Mouse (Mus musculus) T-helper 17 cell (primary cell): ENCODE measurements around the gene C1galt1c1.

Experiments
- in situ Hi-C, 2 experiments: fragments of 300-600 bp; cut with MboI, MseI; formaldehyde crosslinking; loops; 1 replicate in 1 of 2; 2 replicates in 1 of 2; pipeline ENCODE4 v1.15.1; 2025; ENCODE audit warnings: high pct_unique_total_duplicates in 2 of 2

The C1galt1c1 gene

DNA sequence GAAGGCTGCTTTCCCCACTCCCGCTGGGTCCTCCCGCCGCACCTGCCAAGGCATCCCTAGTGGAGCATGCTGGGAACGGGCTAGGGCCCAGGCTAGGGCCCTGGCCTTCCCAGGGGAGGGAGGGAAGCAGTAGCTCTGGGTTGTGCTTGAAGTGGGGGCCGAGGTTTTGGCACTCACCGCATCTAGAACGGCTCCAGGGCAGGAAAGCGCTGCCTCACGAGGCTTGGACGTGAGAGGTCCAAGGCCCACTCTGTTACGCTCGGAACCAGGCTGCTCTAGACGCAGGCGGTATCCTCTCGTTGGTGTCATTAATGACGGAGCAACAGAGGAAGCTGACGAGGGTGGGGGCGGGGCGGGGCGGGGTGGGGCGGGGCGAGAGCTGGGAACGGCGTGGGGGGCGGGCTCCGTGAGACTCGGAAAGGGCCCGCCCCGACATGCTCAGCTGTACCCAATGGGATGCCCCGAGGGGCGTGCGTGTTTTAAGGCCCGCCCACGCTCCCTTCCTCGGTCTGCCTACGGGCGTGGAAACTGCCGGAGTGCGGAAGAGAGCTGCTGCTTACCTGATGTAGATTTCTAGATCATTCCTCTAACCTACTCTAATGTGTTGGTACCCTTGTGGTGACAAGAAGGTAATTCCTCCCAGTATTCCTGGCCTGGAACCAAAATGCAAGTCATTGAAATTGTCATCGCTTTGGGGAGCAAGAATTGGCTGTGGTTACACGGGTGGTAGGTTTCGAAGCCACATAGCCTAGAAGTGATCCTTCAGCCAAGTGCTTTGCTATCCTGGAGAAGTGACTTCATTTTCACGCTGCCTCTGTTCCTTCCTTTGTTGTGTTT is at the start of gene C1galt1c1:
C1galt1c1 (minus strand) TSS at position 287 of the 837 bp plus-strand sequence.
- in situ Hi-C loops: loop anchor here in 1 of 2 experiments (5.0 kb wide), 1 partner anchor 448 kb away; the partner anchor contains the start of gene Zbtb33

DNA sequence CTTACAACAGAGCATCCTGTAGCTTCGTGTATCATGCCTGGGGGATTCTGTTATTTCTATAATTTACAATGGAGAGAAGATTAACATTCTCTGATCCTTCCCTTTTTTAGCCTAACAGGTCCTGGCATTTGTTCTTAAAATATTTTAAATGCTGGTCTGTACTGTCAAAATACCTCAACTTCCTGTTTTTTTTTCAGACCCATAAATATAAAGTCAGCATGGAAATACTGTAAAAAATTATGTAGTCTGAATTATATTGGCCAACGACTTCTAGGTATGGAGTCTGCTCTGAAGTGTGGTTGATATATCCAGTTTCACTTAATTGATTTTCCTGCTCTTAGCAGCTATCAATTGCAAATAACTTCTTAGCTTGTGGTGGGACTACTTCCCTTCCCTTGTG is 47.1 kb upstream of the C1galt1c1 start:
- in situ Hi-C loops: no loop called here

DNA sequence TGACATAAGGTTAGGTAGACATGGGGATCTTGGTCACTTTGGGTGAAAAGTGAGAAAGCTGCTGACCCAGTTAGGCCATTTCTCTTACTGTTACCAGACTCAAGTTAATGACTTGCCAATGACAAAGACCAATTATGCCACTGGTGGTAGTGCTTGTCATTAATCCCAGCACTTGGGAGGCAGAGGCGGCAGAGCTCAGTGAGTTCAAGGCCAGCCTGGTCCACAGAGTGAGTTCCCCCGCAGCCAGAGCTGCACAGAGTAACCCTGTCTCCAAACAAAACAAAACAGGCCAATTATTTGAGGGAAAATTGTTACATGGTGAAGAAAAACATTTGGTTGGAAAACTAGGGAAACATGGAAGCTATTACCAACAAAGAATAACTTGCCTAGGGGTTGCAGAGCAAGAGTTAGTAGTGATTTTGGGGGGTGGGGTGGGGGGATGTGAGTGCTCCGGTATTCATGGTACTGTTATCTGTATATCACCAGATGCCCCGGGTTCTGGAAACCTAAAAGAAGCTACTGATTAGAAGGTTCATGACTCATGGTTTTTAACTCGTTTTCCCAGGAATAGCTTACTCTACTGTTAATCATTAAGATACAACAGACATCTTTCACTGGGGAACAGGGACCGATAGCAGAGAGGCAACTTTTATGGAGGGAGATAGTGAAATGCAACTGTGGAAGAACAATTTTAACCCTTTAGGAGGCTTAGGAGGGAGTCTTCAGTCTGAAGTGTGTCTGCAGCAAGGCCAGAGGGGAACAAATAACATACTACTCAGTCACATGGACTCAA is 34.4 kb upstream of the C1galt1c1 start:
- in situ Hi-C loops: no loop called here

DNA sequence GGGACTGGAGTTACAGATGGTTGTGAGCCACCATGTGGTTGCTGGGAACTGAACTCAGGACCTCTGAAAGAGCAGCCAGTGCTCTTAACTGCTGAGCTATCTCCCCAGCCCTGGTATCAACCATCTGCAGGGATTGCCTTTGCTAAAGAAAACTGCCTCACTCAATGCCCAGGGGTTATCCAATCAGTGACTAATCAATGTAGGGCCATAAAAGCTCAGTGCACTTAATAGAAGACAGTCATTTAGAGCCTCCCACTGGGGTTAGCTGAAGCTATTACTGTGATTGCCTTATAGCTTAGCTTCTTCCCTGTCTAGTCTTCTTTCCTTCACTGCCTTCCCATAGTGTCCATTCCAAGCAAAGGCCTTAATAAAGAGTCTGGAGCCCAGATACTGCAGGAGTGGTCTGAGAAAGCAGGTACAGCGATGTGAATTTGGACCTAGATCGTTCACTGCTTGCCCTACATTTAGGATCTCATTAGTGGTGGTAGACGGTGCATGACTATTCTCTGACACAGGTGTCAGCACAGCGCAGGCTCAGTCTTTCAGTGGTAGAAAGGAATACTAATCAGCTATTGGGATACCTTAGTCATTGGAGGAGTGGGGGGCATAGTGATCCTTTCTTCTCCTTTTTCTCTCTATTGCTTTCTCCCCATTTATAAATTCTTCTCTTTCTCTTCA is 21.5 kb upstream of the C1galt1c1 start:
- in situ Hi-C loops: loop anchor here in 1 of 2 experiments (5.0 kb wide), 1 partner anchor 149 kb away; no protein-coding TSS in a partner anchor

DNA sequence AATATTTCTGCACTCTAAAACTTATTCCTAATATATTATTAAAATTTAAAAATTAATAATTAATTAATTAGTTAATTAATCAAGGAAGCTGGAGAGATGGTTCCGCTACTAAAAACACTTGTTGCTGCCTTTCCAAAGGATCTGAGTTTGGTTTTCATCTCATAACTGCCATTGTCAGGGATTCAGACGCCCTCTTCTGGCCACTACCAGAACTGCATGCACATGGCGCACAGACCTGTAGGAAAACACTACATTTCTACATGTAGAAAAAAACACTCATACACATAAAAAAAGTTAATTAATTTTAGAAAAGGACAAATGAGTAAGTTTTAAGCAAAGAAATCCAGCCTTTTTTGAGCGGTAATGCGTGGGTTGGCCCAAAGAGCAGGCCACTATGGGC is 19.8 kb upstream of the C1galt1c1 start:
- in situ Hi-C loops: loop anchor here in 1 of 2 experiments (5.0 kb wide), 1 partner anchor 147 kb away; no protein-coding TSS in a partner anchor

DNA sequence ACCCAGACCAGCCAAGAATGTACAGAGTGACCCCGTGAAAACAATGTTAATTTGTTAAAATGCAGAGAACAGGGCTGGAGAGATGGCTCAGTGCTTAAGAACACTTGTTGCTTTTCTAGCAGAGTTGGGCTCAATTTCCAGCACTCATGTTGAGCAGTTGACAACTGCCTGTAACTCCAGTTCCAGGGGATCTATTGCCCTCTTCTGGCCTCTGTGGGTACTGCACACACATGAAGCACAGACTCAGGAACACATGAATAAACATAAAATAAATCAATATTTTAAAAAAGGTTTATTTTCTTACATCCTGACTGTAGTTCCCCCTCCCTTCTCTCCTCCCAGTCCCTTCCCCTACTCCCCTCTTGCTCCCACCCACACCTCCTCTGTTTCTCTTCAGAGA is 18.3 kb upstream of the C1galt1c1 start:
- in situ Hi-C loops: no loop called here

DNA sequence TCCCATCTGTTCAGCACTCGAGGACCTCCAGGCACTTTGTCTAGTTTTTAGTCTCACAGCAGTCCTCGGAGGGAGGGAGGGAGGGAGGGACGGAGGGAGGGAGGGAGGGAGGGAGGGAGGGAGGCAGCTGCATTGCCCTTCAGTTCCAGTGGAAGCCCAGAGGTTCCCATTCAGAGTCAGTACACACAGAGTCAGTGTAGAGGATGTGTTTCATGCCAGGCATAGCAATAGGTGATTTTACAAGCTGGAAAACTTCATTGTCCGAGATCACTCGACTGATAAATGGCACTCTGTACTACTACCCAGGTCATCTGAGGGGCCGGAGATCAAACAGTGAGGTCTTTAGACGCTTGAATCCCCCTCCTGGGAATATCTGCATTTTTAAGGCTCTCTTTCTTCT is 16.3 kb upstream of the C1galt1c1 start:
- in situ Hi-C loops: no loop called here

DNA sequence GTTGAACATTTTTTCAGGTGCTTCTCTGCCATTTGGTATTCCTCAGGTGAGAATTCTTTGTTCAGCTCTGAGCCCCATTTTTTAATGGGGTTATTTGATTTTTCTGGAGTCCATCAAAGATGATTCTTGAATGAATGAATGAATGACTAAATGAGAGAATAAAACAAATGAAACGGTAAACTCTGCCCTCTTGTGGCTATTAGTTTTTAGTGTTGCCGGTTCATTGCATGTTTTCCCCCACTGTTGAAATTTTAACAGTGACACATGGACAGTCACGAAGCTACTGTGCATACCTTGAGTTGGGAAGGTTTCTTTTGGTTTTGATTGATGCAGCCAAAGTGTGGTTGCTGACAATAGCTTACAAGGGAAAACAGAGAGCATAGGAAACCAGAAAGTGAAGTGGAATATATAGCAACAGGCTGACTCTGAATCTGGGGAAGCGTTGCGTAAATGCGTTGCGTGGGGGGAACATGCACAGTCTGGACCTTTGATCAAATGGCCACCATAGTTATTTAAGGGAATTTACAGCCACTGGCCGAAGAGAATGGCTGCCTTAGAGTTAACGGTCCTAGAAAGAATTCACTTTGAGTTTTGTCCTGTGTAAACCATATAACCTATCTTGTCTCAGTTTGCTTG is 15.6 kb upstream of the C1galt1c1 start:
- in situ Hi-C loops: no loop called here

DNA sequence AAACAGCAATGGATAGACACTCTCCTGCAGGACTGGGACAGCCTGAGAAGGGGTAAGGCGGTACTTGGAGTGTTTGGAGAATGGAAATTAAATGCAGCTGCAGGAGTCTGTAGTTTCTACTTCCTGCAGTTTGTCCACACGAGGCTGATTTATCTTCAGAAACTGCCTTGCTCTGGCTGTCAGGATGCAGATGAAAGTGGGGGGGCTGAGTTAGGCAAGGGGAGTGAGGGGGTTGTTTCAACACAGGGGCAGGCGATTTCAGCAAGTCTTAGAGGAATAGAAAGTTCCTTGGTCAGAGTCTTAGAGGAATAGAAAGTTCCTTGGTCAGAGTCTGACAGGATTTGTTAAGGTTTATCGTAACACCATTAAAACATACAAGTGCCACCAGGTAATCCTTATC is 7.3 kb upstream of the C1galt1c1 start:
- in situ Hi-C loops: no loop called here

DNA sequence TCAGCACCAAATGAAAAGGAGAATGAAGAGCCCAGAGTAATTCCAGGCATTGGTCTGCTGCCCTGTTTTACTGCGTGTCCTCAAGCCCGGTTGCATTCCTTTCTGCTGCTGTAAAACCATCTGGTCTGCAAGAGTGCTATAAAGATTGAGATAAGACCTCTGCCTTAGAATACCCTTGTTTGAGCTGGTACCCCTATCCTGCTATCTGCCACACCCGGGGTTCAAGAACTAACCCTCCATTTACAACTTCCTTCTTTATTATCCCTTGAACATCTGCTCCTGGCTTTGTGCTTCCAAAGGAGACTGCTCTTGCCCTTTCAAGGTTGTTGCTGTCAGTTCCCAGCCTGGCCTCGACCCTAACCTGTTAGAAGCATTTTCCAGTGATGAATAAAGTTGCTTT is 6.5 kb upstream of the C1galt1c1 start:
- in situ Hi-C loops: no loop called here

DNA sequence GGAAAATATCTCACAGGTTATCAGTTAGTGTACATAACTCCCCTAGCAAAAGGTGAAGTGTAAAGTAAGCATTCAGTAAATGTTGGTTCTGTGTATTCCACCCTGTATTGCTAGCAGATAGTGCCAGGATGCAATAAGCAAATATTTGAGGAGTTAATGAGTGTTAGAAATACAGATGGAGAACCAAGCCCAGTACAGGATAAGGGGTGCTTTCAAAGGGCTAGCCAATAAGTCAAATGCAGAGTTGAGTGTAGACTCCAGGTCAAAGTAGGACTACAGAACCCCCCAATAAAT is 698 bp upstream of the C1galt1c1 start:
- in situ Hi-C loops: loop anchor here in 1 of 2 experiments (5.0 kb wide), 1 partner anchor 448 kb away; the partner anchor contains the start of gene Zbtb33

DNA sequence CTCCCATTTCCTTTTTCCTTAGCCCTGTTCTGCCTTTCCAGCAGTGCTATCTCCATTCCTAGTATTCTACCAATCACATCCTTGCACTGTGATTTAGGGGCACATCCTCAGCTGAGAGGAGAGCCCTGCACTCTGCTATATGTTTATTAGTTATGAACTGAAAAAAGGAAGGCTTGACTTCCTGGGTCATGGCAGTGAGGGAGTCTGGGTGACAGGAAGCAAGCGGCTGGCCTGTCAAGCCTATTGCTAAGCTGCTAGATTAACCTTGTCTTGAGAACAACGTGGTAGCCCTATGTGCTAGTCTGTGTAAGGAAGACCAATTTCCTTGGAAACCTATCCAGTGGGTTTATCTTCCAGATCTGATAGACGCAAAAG is 33.9 kb downstream of the C1galt1c1 start:
- in situ Hi-C loops: loop anchor here in 1 of 2 experiments (10.0 kb wide), 1 partner anchor 56 kb away; no protein-coding TSS in a partner anchor

DNA sequence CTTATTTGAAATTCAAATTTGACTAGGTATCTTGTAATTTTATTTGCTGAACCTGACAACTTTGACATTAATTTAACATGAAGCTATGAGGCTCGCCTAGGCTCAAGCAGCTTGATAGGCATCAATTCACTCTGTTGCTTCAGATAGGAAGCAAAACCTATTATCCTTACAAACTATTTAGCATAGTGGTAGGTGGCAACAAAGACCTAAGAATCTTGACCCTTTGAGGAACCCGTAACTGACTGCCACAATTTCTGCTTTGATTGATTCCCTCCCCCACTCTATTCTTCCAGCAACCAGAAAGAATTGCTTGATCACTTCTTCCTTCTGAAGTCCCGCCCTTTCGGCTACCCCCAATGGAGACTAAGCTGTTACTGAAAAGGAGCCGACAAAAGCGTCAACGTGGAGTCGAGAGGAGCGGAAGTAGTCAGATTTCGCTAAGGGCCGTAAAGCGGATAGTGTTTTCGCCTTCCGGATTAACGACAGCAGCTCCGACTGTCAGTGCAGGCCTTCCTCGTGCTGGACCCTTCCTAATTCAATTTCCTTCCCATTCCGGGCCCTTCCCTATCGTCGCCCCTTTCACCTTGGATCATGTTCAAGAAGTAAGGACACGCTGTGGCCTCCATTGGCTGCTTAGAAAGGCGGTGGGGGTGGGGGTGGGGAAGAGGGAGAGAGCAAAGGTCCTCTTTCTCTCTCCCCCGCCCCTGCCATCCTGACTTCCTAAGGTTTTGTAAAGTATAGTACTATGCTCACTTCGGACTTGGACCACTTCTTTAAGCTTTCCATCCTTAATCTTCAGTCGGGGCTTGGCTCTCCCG is 34.5 kb downstream of the C1galt1c1 start, which contains the start of gene Mcts1:
Mcts1 (plus strand) TSS at position 402 of the 818 bp plus-strand sequence.
- in situ Hi-C loops: loop anchor here in 1 of 2 experiments (10.0 kb wide), 1 partner anchor 56 kb away; no protein-coding TSS in a partner anchor

DNA sequence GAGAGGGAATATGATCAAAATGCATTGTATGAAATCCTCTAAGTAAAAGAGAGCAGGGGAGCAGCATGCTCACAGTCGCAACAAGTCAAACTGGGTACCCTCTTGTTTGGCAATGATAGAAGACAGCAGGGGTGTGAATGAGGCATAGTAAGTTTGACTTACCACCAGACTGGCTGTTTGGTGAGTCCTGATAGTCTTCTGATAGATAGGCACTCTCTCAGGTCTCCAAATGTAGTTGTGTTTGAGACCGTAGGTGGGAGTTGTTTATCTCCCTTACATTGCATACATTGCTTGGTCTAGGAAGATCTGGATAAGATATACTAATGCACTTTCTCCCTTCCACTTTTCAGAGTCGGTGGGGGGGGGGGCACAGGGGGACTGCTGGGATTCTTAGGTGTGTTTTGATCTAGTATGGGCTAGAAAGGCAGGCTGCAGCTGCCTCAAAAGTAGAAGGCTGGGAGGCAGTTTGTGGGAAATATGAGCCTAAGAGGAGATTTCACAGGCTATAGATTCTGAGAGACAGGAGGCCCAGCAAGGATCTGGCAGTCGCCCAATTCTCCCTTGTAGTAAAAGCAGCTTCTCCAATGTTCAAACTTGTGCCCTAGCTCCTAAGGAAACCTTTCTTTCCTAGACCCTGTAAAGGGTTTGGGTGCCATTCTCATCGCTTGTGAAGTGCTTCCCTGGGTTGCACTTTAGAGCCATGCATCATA is 41.6 kb downstream of the C1galt1c1 start:
- in situ Hi-C loops: no loop called here

DNA sequence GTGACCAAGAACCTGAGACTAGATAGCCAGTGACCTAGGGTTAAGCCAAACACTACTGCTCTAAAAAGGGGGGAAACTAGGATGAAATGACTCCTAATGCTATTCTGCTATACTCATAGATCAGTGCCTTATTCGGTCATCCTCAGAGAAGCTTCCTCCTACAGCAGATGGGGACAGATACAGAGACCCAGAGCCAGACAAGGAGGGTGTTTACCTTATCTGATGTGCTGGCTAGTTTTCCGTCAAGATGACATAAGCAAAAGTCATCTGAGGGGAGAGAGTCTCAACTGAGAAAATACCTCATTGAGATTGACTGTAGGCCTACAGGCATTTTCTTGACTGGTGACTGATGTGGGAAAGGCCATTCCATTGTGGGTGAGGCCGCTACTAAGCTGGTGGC is 43.1 kb downstream of the C1galt1c1 start:
- in situ Hi-C loops: no loop called here

DNA sequence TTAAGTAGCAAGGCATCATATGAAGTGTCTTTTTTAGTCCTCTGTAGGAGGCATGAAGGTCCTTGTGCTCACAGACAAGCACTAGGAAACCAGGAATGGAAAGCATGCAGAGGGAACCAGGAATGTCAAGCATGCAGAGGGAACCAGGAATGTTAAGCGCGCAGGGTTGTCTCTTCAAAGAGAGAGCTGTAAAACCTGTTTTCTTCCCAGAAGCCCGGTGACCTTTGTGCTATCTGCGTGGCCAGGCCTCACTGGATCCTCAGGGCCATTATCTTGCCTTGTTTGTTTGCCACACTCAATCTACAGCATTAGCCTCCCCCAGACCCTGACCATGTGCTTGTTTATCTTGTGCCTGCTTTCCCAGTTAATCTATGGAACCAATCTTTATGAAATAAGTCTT is 45.1 kb downstream of the C1galt1c1 start:
- in situ Hi-C loops: no loop called here

DNA sequence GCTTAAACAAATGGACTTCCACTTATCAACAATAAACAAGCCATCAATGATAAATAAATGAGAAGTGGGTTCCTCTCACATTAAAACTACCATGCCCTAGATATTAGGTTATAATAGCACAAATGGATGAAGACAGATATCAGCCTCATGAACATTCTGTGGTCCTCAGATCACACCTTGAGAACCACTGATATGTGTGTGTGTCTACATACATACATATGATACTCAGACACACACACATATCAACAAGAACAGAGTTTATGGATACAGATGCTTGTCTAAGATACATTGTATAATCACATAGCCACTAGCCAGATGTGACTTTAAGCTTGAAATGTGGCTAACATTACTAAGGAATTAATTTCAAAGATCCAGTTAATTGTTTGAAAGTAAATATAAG is 51.6 kb downstream of the C1galt1c1 start:
- in situ Hi-C loops: no loop called here

DNA sequence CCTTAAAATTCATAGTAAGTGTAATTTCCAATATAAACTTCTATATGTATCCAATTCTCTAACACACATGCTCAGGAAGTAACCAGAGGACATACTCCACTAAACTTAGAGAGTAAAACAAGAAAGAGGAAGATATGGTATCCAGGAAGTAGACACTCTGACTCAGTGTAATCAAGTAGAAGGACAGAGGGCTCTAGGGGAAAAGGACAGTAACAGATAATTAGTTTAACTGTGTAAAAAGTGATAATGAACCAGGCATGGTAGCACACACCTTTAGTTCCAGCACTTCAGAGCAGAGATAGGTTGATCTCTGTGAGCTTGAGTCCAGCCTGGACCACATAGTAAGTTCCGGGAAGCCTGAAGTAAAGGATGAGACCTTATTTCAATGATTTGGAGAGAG is 53.7 kb downstream of the C1galt1c1 start:
- in situ Hi-C loops: no loop called here
